ENCODE assay signal across 8 mouse cellular contexts in genomic region chr15:86184071-86184470, GRCm38 (mm10). TPM values are rescaled to one million over a fixed set of nuclear protein-coding genes. Genes with fewer than 3 reads are reported as not detected.
DNase-seq lines count a peak whose midpoint lies in the region; ATAC-seq and TF ChIP-seq lines count a peak whose summit lies in the region.

No protein-coding gene starts in this region.

- no peak for DNase-seq in kidney, postnatal 10 days
- no peak for DNase-seq in midbrain, embryonic 11.5 days (ENCODE audit: low spot score, missing footprints)
- no peak for DNase-seq in frontal cortex, postnatal 36 days (ENCODE audit: low spot score in 2 of 2)
- no peak for DNase-seq in layer of hippocampus, adult 11-12 months (ENCODE audit: low spot score)
- no peak for DNase-seq in right cerebral cortex, postnatal 14 days

- peaks cover 25% of the 10 kb centered on the region for H3K4me1 ChIP-seq in kidney, embryonic 14.5 days (ENCODE audit: control insufficient read depth, insufficient read depth, low read length)
- peaks cover 12% of the 10 kb centered on the region for H3K4me1 ChIP-seq in cortical plate, adult 2 months (ENCODE audit: control insufficient read depth, insufficient read depth, low read length)
- H3K4me1 ChIP-seq in hindbrain, embryonic 12.5 days = peaks cover 52% of the 10 kb centered on the region
- H3K4me1 ChIP-seq in midbrain, embryonic 11.5 days (ENCODE audit: control insufficient read depth, insufficient read depth, low read length) = peaks cover 15% of the 10 kb centered on the region

- no peak for TF ChIP-seq POLR2A in cortical plate, adult 2 months (IDR thresholded peaks at IDR 0.05; ENCODE audit: extremely low read depth, insufficient read depth, low read length)

- no peaks in the 10 kb centered on the region for H3K36me3 ChIP-seq in kidney, embryonic 14.5 days (ENCODE audit: control insufficient read depth, insufficient read depth, low read length)
- no peaks in the 10 kb centered on the region for H3K36me3 ChIP-seq in hindbrain, embryonic 12.5 days
- no peaks in the 10 kb centered on the region for H3K36me3 ChIP-seq in midbrain, embryonic 11.5 days (ENCODE audit: control insufficient read depth, insufficient read depth, low read length)

- H3K27me3 ChIP-seq in kidney, embryonic 14.5 days (ENCODE audit: control insufficient read depth, insufficient read depth, low read length) = no peaks in the 10 kb centered on the region
- peaks cover 5% of the 10 kb centered on the region; the same call in 1 of the 2 replicates for H3K27me3 ChIP-seq in hindbrain, embryonic 12.5 days
- H3K27me3 ChIP-seq in midbrain, embryonic 11.5 days (ENCODE audit: control insufficient read depth, insufficient read depth, low read length) = 0 out of 2 replicates have a peak, but pooled peaks cover 2% of the 10 kb centered on the region

- no peaks in the 10 kb centered on the region for H3K9me3 ChIP-seq in kidney, embryonic 14.5 days (ENCODE audit: control insufficient read depth, low read length)
- no peaks in the 10 kb centered on the region for H3K9me3 ChIP-seq in hindbrain, embryonic 12.5 days (replicated peaks)
- H3K9me3 ChIP-seq in midbrain, embryonic 11.5 days (ENCODE audit: control insufficient read depth, low read length) = no peaks in the 10 kb centered on the region

- ATAC-seq in kidney, embryonic 14.5 days (ENCODE audit: low FRiP score, low TSS enrichment) = no peak
- no peak for ATAC-seq in hindbrain, embryonic 12.5 days (ENCODE audit: low FRiP score)
- no peak for ATAC-seq in midbrain, embryonic 11.5 days (ENCODE audit: low FRiP score)

- H3K4me3 ChIP-seq in kidney, embryonic 14.5 days (ENCODE audit: low read length) = peak overlapping the region; percentile 81
- peak overlapping the region; percentile 89; the same call in 1 of the 2 replicates for H3K4me3 ChIP-seq in cortical plate, adult 2 months (ENCODE audit: insufficient read depth, low read length)
- peak overlapping the region; percentile 92 for H3K4me3 ChIP-seq in hindbrain, embryonic 12.5 days
- H3K4me3 ChIP-seq in midbrain, embryonic 11.5 days (ENCODE audit: low read depth, low read length) = peak overlapping the region; percentile 82; the same call in 1 of the 2 replicates

- peak overlapping the region; percentile 94; the same call in 1 of the 2 replicates for H3K4me2 ChIP-seq in kidney, embryonic 14.5 days (replicated peaks; ENCODE audit: low read depth, low read length)
- peak overlapping the region; percentile 86 for H3K4me2 ChIP-seq in hindbrain, embryonic 12.5 days (replicated peaks)
- peak overlapping the region; percentile 66 for H3K4me2 ChIP-seq in midbrain, embryonic 11.5 days

- 66% methylated on average over 5 of the region's 5 CpGs for WGBS in kidney, embryonic 14.5 days
- WGBS in hindbrain, embryonic 12.5 days = 69% methylated on average over 5 of the region's 5 CpGs
- 80% methylated on average over 5 of the region's 5 CpGs for WGBS in midbrain, embryonic 11.5 days

- peak overlapping the region; percentile 95; the same call in 1 of the 2 replicates for H3K9ac ChIP-seq in kidney, embryonic 14.5 days (ENCODE audit: low read depth, low read length)
- H3K9ac ChIP-seq in hindbrain, embryonic 12.5 days = peak overlapping the region; percentile 96; the same call in 1 of the 2 replicates
- H3K9ac ChIP-seq in midbrain, embryonic 11.5 days (ENCODE audit: low read length) = no peak overlapping the region

- no peak for TF ChIP-seq CTCF in cortical plate, adult 2 months (IDR thresholded peaks at IDR 0.05; ENCODE audit: extremely low read depth, insufficient read depth, low read length)

- H3K27ac ChIP-seq in kidney, embryonic 14.5 days (ENCODE audit: low read depth, low read length) = no peak overlapping the region
- peak overlapping the region; percentile 96 for H3K27ac ChIP-seq in cortical plate, adult 2 months (ENCODE audit: insufficient read depth, low read length)
- no peak overlapping the region for H3K27ac ChIP-seq in hindbrain, embryonic 12.5 days
- no peak overlapping the region for H3K27ac ChIP-seq in midbrain, embryonic 11.5 days (ENCODE audit: low read depth, low read length)

RNA-seq across cellular contexts. Expression of gene Cerk, which starts 1.9 kb away (rescaled TPM):
- polyA plus RNA-seq in kidney, embryonic 14.5 days (2014; fragmentation: Nextera tagmentation; extraction: Ambion mirVana) = 5.7 and 14.2 TPM in 2 replicates
- polyA plus RNA-seq in cortical plate, adult 2 months (2012; rRNA removed) = 42.8 and 44.7 TPM in 2 replicates
- polyA plus RNA-seq in hindbrain, embryonic 12.5 days (2016; fragmentation: Nextera tagmentation; extraction: Ambion mirVana) = 26.0 and 28.1 TPM in 2 replicates
- 17.3 and 19.9 TPM in 2 replicates for polyA plus RNA-seq in midbrain, embryonic 11.5 days (2014; fragmentation: Nextera tagmentation; extraction: Ambion mirVana)

RNA-seq across cellular contexts. Expression of gene Tbc1d22a, which starts 30.2 kb away (rescaled TPM):
- polyA plus RNA-seq in kidney, embryonic 14.5 days (2014; fragmentation: Nextera tagmentation; extraction: Ambion mirVana) = 6.5 and 11.1 TPM in 2 replicates
- polyA plus RNA-seq in cortical plate, adult 2 months (2012; rRNA removed) = 33.5 and 33.9 TPM in 2 replicates
- polyA plus RNA-seq in hindbrain, embryonic 12.5 days (2016; fragmentation: Nextera tagmentation; extraction: Ambion mirVana) = 13.8 and 14.1 TPM in 2 replicates
- 6.7 and 8.1 TPM in 2 replicates for polyA plus RNA-seq in midbrain, embryonic 11.5 days (2014; fragmentation: Nextera tagmentation; extraction: Ambion mirVana)
